Mouse (Mus musculus) lung, adult 18-20 months (tissue): Measurements from ENCODE around the gene Dpy19l1.

ENCODE experiments used
- DNase-seq, 2 experiments: peaks; one replicate each; pipeline ENCODE4 v3.0.0; 2022; ENCODE audit warnings: mixed read lengths in 2 of 2

Dpy19l1 gene

DNA sequence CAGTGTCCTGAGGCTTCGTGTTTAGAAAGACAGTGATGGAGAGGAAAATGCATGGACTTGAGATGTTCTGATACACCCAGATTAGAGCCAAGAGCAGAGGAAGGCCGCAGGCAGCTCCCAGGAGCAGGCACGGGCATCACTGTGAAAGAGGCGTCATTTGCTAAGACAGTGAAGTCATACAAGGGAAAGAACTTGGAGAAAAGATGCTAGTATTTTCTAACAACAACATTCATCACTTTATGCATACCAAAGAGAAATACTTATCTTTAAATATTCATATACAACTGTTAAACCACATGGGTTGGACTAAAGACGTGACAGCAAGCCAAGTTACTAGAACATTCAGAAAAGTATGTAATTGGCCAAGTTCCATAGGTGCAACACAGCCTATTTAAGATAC is 35.8 kb downstream of the Dpy19l1 start:
- DNase-seq: no peak

DNA sequence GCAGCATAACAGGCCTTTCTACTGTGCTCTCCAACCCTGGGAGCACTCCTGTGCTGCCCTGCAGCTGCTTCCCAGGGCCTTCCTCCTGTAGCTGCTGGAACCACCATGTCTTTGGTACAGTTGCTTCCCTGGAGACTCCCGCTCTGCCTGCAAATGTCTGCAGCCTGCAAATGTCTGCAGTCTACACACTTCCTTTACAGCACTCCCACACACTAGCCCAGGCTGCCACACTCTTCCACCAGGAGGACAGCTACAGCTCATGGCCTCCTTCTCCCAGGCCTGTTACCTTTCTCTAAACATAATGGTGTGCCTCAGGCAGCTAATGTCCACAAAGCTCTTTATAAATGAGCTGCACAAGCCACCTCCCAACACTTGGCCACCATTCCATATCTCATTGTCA is 36.3 kb downstream of the Dpy19l1 start:
- DNase-seq: no peak

DNA sequence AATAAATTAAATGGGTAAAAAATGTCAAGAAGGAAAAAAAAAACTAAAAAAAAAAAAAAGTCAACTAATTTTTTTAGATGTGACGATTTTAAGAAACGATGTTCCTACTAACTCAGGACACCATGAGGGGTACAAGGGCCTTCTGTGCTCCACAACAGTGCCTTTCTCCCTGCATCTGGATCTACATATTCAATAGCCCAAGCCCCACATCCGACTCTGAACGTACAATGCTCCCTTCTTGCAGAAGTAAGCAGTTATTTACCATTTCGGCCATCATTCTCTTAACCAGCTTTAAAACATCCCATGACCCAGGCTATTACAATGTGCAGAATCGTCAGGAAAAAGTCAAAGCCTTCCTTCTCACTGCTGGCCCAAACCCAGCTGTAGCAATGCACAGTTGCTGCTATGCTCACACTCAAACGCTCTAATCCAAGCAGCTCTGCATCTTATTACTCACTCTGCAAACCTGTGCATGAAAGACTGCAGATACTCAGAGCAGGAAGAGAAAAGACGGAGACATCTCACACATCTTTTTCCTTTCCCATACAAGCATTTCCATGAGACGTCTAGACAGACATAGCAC is 41.5 kb downstream of the Dpy19l1 start:
- no peak for DNase-seq

DNA sequence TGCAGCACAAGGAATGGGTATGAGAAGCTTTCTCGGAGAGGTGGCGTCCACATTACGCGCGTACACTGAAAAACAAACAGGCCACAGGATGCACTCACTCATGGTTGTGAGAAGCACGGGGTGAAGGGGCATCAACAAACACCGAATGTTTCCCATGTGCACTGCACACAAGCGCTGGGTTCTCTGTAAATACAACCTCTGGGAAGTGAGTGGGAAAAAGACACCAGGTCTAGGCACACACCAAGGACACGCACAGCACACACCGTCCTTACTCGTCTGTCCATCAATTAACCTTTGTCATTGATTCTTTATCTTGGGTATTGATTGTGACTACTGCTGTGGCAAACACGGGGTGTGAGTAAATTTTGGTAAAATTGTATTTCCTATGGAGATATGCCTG is 49.1 kb downstream of the Dpy19l1 start:
- no peak for DNase-seq

DNA sequence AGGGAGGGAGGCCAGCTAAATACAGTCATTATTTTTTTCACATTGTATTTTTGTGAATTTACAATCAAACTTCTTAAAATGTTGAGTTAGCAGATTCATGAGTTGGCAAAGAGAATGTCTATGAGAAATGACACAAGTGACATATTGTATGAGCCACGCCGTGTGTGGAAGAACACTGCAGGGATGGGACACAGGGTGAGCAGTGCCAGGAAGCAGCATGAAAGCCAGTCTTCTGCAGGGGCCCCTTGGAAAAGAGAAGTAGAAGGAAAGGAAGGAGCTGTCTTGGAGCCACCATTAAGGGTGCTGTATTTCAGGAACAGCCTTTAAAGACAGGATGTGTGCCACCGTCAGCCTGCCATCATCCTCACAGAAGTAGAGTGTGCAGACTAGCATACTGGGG is 52.0 kb downstream of the Dpy19l1 start:
- no peak for DNase-seq

DNA sequence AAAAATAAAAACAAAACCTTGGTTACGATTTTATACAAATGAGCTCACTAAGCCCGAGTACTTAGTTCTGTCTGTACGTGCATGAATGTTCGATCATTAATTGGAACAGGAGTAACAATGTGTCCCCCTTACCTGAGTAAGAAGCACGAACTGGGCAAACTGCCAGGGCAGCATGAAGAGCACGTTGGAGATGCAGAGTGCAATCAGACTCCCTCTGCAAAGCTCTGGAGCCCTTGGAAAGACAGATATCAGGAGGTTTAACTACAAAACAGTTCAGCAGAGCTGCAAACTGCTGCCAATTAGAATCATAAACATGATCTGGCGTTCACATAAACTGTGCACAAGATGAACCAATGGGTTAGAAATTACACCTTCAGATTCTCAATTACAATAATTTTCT is 52.4 kb downstream of the Dpy19l1 start:
- DNase-seq: no peak

DNA sequence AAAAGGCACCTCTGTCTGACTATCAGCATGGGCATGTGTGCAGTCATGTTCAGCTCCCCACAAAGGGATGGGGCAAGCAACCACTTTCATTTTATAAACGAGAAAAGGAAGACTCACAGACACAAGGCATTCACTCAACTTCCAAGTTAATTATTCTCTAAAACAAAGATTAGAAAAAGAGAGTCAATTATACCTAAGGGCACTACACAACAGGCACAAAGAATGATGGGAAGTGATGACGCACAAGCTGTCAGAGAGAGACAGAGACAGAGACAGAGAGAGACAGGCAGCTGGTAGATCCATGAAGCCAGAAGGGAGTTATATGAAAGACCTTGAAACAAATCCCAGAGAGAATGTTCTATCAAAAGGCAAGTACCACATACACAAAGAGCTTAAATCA is 68.0 kb downstream of the Dpy19l1 start:
- no peak for DNase-seq

DNA sequence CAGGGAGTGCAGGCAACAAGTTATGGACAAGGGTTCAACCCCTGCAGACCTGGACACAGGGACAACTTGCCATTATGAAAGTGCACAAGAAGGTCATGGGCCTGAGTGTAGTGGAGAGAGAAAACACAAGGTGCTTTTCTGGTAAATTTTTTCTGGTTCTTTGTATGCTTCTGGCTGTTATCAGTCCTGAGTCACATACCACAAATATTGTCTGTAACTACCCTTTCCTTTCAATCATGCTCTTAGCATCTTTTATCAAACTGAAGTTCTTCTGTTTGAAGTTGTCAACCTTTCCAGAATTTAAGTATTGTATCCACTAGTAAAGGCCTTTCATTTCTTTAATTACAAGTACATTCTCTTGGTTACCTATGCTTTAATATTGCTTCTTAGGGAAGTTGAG is 73.2 kb downstream of the Dpy19l1 start:
- no peak for DNase-seq

DNA sequence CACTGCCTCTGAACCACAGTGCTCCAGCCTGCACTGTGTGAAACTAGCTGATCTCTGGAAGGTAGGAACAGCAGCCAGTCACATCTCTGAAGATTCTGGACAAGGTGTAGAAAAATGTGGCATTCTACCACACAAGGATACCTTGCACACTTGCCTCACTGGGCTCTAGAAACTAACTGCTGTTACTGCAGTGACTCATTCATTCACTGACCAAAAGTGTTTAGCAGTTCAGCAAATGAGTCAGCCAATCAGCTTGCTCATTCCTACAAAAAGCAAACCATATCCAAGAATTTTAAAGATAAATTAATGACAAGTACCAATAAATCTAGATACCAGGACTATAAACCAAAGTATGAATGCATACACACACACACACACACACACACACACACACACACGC is 77.3 kb downstream of the Dpy19l1 start:
- DNase-seq: no peak

DNA sequence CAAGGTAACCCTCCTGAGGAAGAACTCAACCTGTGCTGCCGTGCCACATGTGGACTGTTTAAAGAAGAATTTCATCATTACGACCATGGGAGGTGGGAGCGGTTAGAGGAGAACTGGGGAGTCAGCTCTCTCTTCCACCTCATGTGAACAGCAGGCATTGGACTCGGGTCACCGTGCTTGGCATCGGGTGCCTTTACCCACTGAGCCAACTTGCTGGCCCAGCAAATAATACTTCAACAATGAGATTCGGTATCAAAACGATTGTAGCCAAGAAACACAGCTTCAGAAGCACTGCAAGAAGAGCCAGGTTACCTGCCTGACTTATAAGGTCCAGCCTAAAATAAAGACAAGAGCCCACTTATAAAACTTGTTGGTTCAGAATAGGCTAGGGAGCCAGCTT is 79.7 kb downstream of the Dpy19l1 start:
- no peak for DNase-seq

DNA sequence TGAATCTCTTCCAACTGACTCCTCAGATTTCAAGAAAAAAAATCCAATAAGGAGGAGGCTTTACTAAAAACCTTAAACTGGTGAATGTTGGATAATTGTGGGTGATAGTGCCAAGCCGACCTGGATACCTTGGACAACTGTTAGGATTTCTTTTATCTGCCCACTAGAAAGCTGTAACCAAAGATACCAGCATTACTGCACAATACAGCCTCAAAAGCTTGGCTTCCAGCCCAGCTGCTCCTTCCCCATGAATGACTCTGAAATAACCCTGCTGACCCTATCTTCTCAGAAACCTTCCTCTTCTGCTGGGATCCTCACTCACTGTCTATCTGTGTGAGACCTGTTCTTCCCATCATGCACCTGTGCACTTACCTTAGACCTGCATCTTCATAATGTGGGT is 81.1 kb downstream of the Dpy19l1 start:
- no peak for DNase-seq

DNA sequence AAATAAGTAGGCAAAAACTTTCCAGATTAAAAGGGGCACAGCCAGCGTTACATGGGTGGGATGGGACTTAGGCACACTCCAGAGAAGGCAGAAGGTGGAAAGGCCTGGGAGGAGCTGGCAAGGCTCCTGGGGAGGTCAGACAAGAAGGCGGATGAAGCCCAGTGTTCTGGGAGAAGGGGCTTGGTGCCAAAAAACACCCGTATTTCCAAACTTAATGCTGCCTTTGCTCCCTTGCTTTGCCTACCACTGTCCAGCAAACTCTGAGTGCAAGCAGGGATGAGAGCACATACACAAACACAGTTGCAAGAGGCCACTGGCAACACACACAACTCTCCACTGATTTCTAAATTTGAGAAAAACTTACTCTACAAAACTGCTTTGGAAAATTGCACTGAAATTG is 81.7 kb downstream of the Dpy19l1 start:
- no peak for DNase-seq

DNA sequence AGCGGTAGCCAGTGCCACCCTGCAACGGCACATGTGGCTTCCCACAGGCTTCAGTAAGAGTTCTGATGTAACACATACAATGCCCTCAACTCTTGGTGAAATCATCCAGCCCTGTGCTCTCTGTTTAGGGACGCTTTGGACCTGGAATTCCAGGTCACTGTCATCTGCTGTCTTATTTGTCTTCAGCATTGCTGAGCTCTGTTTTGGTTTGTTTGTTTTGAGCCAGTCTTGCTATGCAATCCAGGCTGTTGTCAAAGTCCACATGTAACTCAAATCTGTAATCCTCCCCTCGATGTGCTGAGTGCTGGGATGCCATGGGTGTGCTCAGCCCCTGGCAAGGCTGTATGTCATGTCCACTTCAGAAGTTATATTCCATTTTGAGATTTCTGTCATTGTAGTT is 82.8 kb downstream of the Dpy19l1 start:
- no peak for DNase-seq

DNA sequence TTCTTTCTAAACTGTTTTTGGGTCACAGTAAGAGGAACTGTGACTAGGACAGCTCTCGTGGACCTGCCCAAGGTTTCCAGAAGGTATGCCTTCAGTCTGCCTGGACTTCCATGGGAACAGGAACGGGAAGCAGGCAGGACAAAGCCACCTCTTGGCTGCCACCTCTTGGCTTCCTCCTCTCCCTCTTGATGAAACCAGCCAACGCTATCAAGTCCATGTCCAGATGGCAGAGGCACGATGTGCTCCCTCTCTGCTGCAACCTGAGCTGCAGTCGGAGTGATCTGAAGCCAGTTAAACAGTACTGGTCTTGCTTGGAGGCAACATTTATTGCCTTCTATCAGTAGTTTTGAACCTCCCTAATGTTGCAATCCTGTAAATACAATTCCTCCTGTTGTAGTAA is 84.7 kb downstream of the Dpy19l1 start:
- no peak for DNase-seq

DNA sequence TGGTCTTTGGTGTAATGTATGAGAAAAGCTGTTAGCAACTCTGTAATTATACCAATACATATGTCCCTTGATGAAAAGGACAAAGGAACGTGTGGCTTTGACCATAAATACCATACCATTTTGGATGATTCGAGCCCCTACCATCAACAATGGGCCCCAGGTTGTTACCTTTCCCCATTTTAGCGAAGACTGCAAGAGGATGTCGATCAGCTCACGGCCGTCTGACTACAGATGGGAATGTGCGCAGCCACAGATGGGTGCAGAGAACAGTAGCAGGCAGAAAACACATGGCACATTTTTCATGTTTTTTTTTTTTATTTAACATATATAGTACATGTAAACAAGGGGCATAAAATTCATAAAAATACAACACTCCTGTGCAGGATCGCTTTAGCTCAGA is 91.5 kb downstream of the Dpy19l1 start:
- DNase-seq: no peak

DNA sequence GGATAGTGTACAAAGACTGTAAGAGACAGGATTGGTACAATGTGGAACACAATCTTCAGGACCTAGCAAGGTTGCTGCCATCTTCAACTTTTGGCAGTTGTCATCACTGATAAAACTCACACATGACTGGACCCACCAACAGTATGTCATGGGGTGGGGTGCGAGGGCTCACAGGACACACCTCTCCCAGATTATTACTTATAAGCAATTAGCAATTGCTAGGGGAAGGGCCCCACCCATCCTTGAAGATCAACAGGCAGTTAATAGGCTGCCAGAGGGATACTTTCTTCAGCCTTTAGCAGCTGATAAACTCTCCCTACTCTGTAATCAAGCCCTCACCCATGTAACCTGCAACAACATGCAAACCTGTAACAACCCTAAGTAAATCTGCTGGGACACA is 92.5 kb downstream of the Dpy19l1 start:
- no peak for DNase-seq

DNA sequence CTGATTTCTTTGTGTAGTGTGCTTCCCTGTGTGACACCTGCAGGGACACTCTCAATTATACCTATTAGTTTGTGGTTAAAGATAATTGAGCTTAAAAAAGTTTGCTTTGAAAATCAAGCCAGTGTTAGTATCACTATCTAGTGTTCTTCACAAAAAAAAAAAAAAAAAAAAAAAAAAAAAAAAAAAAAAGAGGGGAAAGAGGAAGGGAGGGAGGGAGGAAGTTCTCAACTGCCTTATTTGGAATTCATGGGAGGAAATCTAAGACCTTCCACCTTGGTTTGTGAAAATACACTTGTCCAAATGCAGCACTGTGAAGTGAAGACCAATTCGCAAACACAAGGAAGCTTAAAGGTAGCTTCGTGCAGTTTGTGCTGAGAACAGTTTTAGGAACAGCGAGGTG is 94.9 kb downstream of the Dpy19l1 start:
- DNase-seq: no peak

DNA sequence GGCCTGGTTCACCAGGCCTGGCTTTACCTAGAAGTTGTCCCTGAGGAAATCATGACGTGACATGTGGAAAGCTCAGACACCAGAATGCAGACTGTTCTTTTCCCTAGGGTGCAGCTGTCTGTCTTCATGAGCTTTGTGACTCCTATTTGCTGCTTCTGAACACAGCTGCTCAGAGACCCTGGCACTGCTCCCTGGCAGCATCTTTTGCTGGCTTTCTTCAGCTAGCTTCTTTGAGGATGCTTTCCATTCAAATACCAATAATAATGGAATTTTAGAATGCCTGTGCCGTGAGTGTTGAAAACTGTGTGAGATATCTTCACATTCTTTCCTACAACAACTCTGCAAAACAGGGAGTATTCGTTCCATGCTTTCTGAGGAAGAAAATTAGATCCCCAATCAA is 108.8 kb downstream of the Dpy19l1 start:
- DNase-seq: no peak

DNA sequence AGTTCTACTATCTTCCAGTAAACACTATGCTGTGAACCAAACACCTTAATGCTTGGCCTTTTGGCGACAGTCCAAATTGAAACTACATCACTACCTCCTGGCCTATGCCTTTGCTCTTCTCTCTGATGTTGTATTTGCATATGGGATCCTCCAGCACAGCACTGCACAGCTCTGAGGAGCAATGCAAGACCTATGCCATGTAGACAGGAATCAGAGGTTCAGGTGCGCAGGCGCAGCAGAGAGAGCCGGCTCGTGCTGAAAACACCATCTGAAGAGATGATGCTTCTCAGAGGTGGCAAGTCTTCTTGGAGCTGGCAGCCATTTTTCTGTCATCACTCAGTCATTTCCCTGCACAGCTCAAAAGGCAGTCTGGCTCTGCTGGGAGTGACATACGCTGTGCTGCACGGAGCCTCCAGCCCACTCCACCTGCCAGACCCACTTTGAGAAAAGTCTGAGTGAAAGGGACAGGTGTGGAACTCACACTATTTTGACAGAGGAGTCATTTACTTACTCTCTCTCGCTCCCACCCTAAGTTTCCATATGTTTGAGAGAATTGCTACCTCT is 112.1 kb downstream of the Dpy19l1 start:
- DNase-seq: no peak

DNA sequence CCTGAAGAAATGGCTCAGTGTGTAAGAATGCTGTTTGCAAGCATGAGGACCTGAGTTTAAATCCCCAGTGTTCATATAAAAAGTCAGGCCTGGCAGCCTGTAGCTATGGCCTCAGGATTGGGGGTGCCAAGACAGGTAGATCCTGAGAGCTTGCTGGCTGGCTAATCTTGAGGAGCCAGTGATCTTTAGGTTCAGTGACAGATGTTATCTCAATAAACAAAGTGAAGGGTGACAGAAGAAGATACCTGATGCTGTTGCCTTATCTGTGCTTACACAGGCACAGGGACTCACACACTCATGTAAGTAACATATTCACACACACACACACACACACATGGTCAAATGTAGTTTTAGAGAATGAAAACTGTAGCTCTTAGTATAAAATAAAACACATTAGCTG is 115.7 kb downstream of the Dpy19l1 start:
- DNase-seq: no peak

DNA sequence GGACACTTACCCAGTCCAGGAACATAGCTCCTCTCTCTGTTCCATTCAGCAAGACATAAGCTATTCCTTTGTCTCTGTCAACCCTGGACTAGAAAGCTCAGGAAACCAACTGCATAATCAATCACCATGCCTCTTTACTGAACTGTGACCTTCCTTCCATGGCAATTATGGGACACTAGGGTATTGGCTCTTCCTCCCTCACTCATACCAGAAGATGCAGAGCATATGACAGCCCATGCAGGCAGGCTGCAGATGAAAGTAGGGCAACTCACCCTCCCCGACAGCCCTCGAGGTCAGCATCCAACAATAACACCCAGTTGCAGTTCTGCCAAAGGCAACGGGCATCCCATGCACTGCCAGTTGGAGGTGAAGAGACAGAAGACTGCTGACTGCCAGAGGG is 123.6 kb downstream of the Dpy19l1 start:
- no peak for DNase-seq

DNA sequence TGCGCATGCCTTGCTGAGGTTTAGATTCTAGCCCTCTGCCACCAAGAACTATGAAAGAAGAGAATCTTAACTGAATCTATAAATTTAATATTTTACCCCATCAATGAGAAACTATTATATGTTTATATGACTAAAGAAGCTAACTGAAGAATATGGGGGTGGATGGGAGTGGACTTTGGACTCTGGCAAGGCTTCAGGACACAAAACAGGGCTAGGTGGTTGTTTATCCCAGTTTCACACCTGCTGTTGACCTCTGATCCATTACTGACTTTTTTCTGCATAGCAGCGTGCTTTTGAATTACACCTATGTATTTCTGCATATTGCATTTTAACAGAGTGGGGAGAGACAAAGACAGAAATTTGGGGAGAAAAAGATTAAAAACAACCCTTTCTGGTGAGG is 124.1 kb downstream of the Dpy19l1 start:
- no peak for DNase-seq
